Mouse (Mus musculus) megakaryocyte-erythroid progenitor cell, adult 5-6 weeks (primary cell): ENCODE measurements around the gene Rab14. TPM values are rescaled to one million over a fixed set of nuclear protein-coding genes. Genes with fewer than 3 reads are reported as not detected.

Experiments used
- ATAC-seq: replicated peaks from 2 replicates; pipeline ENCODE4 v1.8.0; 2016; ENCODE audit warnings: mild to moderate bottlenecking, inconsistent platforms; ENCODE audit not compliant: severe bottlenecking, poor library complexity, low FRiP score, low TSS enrichment
- total RNA-seq, 2 experiments: library from RNA; stranded (forward) in 1 of 2; stranded (reverse) in 1 of 2; fragments of 200-1000, 215-1000 nt in 1 of 2; fragments of >200 nt in 1 of 2; fragmentation: Nextera tagmentation in 1 of 2; gene quantifications; 2 replicates each; pipeline ENCODE4 v1.2.3; 2014 to 2017

The Rab14 gene
- total RNA-seq (2014; fragmentation: Nextera tagmentation) (97.8 and 106 TPM in 2 replicates), total RNA-seq (2017) (92.0 and 129 TPM in 2 replicates)

- peak; percentile 93 for ATAC-seq
Measured at GRCm38 (mm10) chr2:35200898-35201668, at the start of gene Rab14. TSS of gene Rab14 (minus strand) at chr2:35201120.

GRCm38 (mm10) chr2:35247763-35248162, 46.8 kb upstream of the Rab14 start:
- ATAC-seq = peak; percentile 26; the same call in 1 of the 2 replicates

GRCm38 (mm10) chr2:35244241-35244640, 43.3 kb upstream of the Rab14 start:
- ATAC-seq = 0 out of 2 replicates have a peak, but pooled peaks have one; percentile 19

- no peak for ATAC-seq
Measured at GRCm38 (mm10) chr2:35235021-35235420, 34.1 kb upstream of the Rab14 start.

- ATAC-seq = no peak
Measured at GRCm38 (mm10) chr2:35233898-35234297, 33.0 kb upstream of the Rab14 start.

- ATAC-seq = no peak
Measured at GRCm38 (mm10) chr2:35232595-35233445, 31.9 kb upstream of the Rab14 start.

GRCm38 (mm10) chr2:35231871-35232270, 31.0 kb upstream of the Rab14 start:
- ATAC-seq = peak; percentile 80

- ATAC-seq = no peak
Measured at GRCm38 (mm10) chr2:35230215-35230614, 29.3 kb upstream of the Rab14 start.

- no peak for ATAC-seq
Measured at GRCm38 (mm10) chr2:35228145-35228544, 27.2 kb upstream of the Rab14 start.

- ATAC-seq = no peak
Measured at GRCm38 (mm10) chr2:35224285-35224684, 23.4 kb upstream of the Rab14 start.

GRCm38 (mm10) chr2:35222822-35223391, 22.0 kb upstream of the Rab14 start:
- ATAC-seq = no peak

GRCm38 (mm10) chr2:35218736-35219135, 17.8 kb upstream of the Rab14 start:
- ATAC-seq = no peak

GRCm38 (mm10) chr2:35216701-35217100, 15.8 kb upstream of the Rab14 start:
- no peak for ATAC-seq

GRCm38 (mm10) chr2:35215363-35215762, 14.4 kb upstream of the Rab14 start:
- no peak for ATAC-seq

GRCm38 (mm10) chr2:35214881-35215358, 14.0 kb upstream of the Rab14 start:
- peak; percentile 59 for ATAC-seq

- peak; percentile 62 for ATAC-seq
Measured at GRCm38 (mm10) chr2:35213345-35213910, 12.5 kb upstream of the Rab14 start.

GRCm38 (mm10) chr2:35211681-35212080, 10.8 kb upstream of the Rab14 start:
- no peak for ATAC-seq

GRCm38 (mm10) chr2:35208931-35209665, 8.2 kb upstream of the Rab14 start:
- no peak for ATAC-seq

GRCm38 (mm10) chr2:35208054-35208453, 7.1 kb upstream of the Rab14 start:
- ATAC-seq = no peak
